Mouse (Mus musculus): ENCODE measurements around the gene Mrpl50. TPM values are rescaled to one million over a fixed set of nuclear protein-coding genes. Genes with fewer than 3 reads are reported as not detected.

Mrpl50 gene
- polyA plus RNA-seq, 1 experiment from 2014 or later: 93.6 TPM

- no peak for ATAC-seq (ENCODE audit: insufficient number of reproducible peaks, insufficient read depth, low FRiP score, low read depth)
- no peak overlapping the region for H3K4me2 ChIP-seq (replicated peaks; ENCODE audit: low read depth, low read length)
- WGBS: 71% methylated on average over 6 of the region's 6 CpGs
Measured at GRCm38 (mm10) chr4:49546873-49547543, 26.1 kb upstream of the Mrpl50 start.

GRCm38 (mm10) chr4:49546026-49546425 is 25.1 kb upstream of the Mrpl50 start:
- Histone ChIP-seq H3K4me3 (ENCODE audit: low read depth, low read length) (no peak overlapping the region), H3K27ac (ENCODE audit: low read length) (no peak overlapping the region), H3K9me3 (ENCODE audit: control insufficient read depth, low read depth, low read length) (no peaks in the 10 kb centered on the region), H3K27me3 (ENCODE audit: control insufficient read depth, insufficient read depth, low read length) (no peaks in the 10 kb centered on the region), H3K36me3 (ENCODE audit: control insufficient read depth, insufficient read depth, low read length) (no peaks in the 10 kb centered on the region), H3K9ac (replicated peaks; ENCODE audit: low read depth, low read length) (no peak overlapping the region), H3K4me1 (ENCODE audit: control insufficient read depth, insufficient read depth, low read length) (no peaks in the 10 kb centered on the region), H3K4me2 (replicated peaks; ENCODE audit: low read depth, low read length) (no peak overlapping the region)
- ATAC-seq (ENCODE audit: insufficient number of reproducible peaks, insufficient read depth, low FRiP score, low read depth): no peak
- 80% methylated on average over 2 of the region's 2 CpGs for WGBS

More at GRCm38 (mm10) chr4:49546873-49547543, 26.1 kb upstream of the Mrpl50 start:
- no peaks in the 10 kb centered on the region for H3K27me3 ChIP-seq (ENCODE audit: control insufficient read depth, insufficient read depth, low read length)
- H3K9ac ChIP-seq (replicated peaks; ENCODE audit: low read depth, low read length): no peak overlapping the region
- H3K4me1 ChIP-seq (ENCODE audit: control insufficient read depth, insufficient read depth, low read length): no peaks in the 10 kb centered on the region
- H3K36me3 ChIP-seq (ENCODE audit: control insufficient read depth, insufficient read depth, low read length): no peaks in the 10 kb centered on the region
- no peaks in the 10 kb centered on the region for H3K9me3 ChIP-seq (ENCODE audit: control insufficient read depth, low read depth, low read length)
- H3K4me3 ChIP-seq (ENCODE audit: low read depth, low read length): no peak overlapping the region
- no peak overlapping the region for H3K27ac ChIP-seq (ENCODE audit: low read length)

DNA sequence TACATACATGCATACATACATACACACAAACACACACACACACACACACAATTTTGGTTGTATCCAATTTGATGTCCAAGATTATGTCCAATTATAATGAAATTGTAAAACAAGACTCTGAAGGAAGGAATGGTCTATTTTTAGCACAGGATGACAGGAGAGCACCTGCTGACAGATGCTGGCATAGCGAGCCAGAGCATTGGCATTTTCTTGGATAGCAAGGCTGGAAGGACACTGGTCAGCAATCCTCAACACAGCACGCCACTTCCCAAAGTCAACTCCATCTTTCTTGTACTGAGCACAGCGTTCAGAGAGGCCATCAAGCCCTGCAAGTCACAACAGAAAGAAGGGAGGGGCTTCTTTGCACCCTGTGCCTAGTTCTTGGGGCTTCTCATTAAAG is 20.1 kb upstream of the Mrpl50 start:
- no peak for ATAC-seq (ENCODE audit: insufficient number of reproducible peaks, insufficient read depth, low FRiP score, low read depth)
- WGBS: 76% methylated on average over 3 of the region's 3 CpGs

DNA sequence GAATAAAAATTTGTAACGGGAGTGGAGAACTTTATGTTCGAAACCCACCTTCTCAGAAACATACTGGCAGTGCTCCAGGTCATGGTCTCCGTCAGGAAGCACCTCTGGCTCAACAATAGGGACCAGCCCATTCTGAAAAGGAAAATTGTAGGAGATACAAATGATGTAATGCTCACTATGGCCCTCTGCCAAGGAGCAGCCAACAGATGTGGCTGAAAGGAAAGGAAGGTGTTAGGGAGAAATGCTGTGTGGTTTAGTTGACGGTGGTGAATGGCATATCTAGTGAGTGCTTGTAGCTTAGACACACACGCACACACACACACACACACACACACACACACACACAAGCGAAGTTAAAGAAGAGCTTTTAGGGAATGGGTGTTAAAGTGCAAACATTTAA is 18.8 kb upstream of the Mrpl50 start:
- no peak overlapping the region for H3K27ac ChIP-seq (ENCODE audit: low read length)
- no peaks in the 10 kb centered on the region for H3K4me1 ChIP-seq (ENCODE audit: control insufficient read depth, insufficient read depth, low read length)
- ATAC-seq (ENCODE audit: insufficient number of reproducible peaks, insufficient read depth, low FRiP score, low read depth): no peak
- H3K36me3 ChIP-seq (ENCODE audit: control insufficient read depth, insufficient read depth, low read length): no peaks in the 10 kb centered on the region
- H3K9me3 ChIP-seq (ENCODE audit: control insufficient read depth, low read depth, low read length): no peaks in the 10 kb centered on the region
- H3K27me3 ChIP-seq (ENCODE audit: control insufficient read depth, insufficient read depth, low read length): no peaks in the 10 kb centered on the region
- WGBS: 52% methylated on average over 6 of the region's 6 CpGs
- H3K4me3 ChIP-seq (ENCODE audit: low read depth, low read length): no peak overlapping the region
- H3K9ac ChIP-seq (replicated peaks; ENCODE audit: low read depth, low read length): no peak overlapping the region
- no peak overlapping the region for H3K4me2 ChIP-seq (replicated peaks; ENCODE audit: low read depth, low read length)

More for the DNA sequence above, 20.1 kb upstream of the Mrpl50 start:
- no peak overlapping the region for H3K4me2 ChIP-seq (replicated peaks; ENCODE audit: low read depth, low read length)
- H3K4me1 ChIP-seq (ENCODE audit: control insufficient read depth, insufficient read depth, low read length): no peaks in the 10 kb centered on the region
- no peaks in the 10 kb centered on the region for H3K27me3 ChIP-seq (ENCODE audit: control insufficient read depth, insufficient read depth, low read length)
- H3K27ac ChIP-seq (ENCODE audit: low read length): no peak overlapping the region
- H3K36me3 ChIP-seq (ENCODE audit: control insufficient read depth, insufficient read depth, low read length): no peaks in the 10 kb centered on the region
- H3K9me3 ChIP-seq (ENCODE audit: control insufficient read depth, low read depth, low read length): no peaks in the 10 kb centered on the region
- H3K9ac ChIP-seq (replicated peaks; ENCODE audit: low read depth, low read length): no peak overlapping the region
- H3K4me3 ChIP-seq (ENCODE audit: low read depth, low read length): no peak overlapping the region

- H3K27ac ChIP-seq (ENCODE audit: low read length): no peak overlapping the region
- H3K4me2 ChIP-seq (replicated peaks; ENCODE audit: low read depth, low read length): no peak overlapping the region
- no peaks in the 10 kb centered on the region for H3K4me1 ChIP-seq (ENCODE audit: control insufficient read depth, insufficient read depth, low read length)
- no peaks in the 10 kb centered on the region for H3K36me3 ChIP-seq (ENCODE audit: control insufficient read depth, insufficient read depth, low read length)
- H3K9me3 ChIP-seq (ENCODE audit: control insufficient read depth, low read depth, low read length): no peaks in the 10 kb centered on the region
- no peaks in the 10 kb centered on the region for H3K27me3 ChIP-seq (ENCODE audit: control insufficient read depth, insufficient read depth, low read length)
- ATAC-seq (ENCODE audit: insufficient number of reproducible peaks, insufficient read depth, low FRiP score, low read depth): no peak
- 83% methylated on average over 4 of the region's 4 CpGs for WGBS
- H3K9ac ChIP-seq (replicated peaks; ENCODE audit: low read depth, low read length): no peak overlapping the region
- no peak overlapping the region for H3K4me3 ChIP-seq (ENCODE audit: low read depth, low read length)
Measured at GRCm38 (mm10) chr4:49536671-49537070, 15.8 kb upstream of the Mrpl50 start.

- H3K27me3 ChIP-seq (ENCODE audit: control insufficient read depth, insufficient read depth, low read length): no peaks in the 10 kb centered on the region
- no peak overlapping the region for H3K4me2 ChIP-seq (replicated peaks; ENCODE audit: low read depth, low read length)
- no peaks in the 10 kb centered on the region for H3K9me3 ChIP-seq (ENCODE audit: control insufficient read depth, low read depth, low read length)
- H3K36me3 ChIP-seq (ENCODE audit: control insufficient read depth, insufficient read depth, low read length): no peaks in the 10 kb centered on the region
- no peak overlapping the region for H3K9ac ChIP-seq (replicated peaks; ENCODE audit: low read depth, low read length)
- no peak overlapping the region for H3K4me3 ChIP-seq (ENCODE audit: low read depth, low read length)
- no peak for ATAC-seq (ENCODE audit: insufficient number of reproducible peaks, insufficient read depth, low FRiP score, low read depth)
- H3K4me1 ChIP-seq (ENCODE audit: control insufficient read depth, insufficient read depth, low read length): no peaks in the 10 kb centered on the region
- H3K27ac ChIP-seq (ENCODE audit: low read length): no peak overlapping the region
- WGBS: 88% methylated on average over 4 of the region's 4 CpGs
Measured at GRCm38 (mm10) chr4:49535675-49536294, 14.9 kb upstream of the Mrpl50 start.

DNA sequence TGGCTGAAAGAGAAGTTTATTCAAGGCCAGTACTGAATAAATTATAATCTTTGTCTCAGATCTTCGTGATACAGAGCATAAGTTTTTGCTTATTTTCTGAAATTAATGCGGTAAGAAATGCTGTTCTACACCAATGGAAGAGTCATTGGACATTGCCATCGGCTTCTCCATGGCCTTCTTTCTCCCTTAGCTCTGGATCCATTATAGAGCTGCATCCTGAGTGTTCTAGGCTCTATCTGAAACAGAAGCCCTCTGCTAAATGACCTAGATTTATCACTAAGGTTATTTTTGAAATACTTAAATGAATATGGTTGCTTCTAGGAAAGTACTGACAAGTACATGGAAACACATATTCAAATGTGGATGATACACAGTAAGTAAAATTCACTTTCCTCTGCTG is 14.1 kb upstream of the Mrpl50 start:
- no peak overlapping the region for H3K27ac ChIP-seq (ENCODE audit: low read length)
- no peak overlapping the region for H3K4me3 ChIP-seq (ENCODE audit: low read depth, low read length)
- H3K4me2 ChIP-seq (replicated peaks; ENCODE audit: low read depth, low read length): no peak overlapping the region
- H3K9ac ChIP-seq (replicated peaks; ENCODE audit: low read depth, low read length): no peak overlapping the region
- peaks cover 2% of the 10 kb centered on the region; the same call in 1 of the 2 replicates for H3K36me3 ChIP-seq (ENCODE audit: control insufficient read depth, insufficient read depth, low read length)
- ATAC-seq (ENCODE audit: insufficient number of reproducible peaks, insufficient read depth, low FRiP score, low read depth): no peak
- H3K27me3 ChIP-seq (ENCODE audit: control insufficient read depth, insufficient read depth, low read length): no peaks in the 10 kb centered on the region
- no peaks in the 10 kb centered on the region for H3K9me3 ChIP-seq (ENCODE audit: control insufficient read depth, low read depth, low read length)
- H3K4me1 ChIP-seq (ENCODE audit: control insufficient read depth, insufficient read depth, low read length): no peaks in the 10 kb centered on the region
- 87% methylated on average over 3 of the region's 3 CpGs for WGBS

- no peaks in the 10 kb centered on the region for H3K36me3 ChIP-seq (ENCODE audit: control insufficient read depth, insufficient read depth, low read length)
- H3K27ac ChIP-seq (ENCODE audit: low read length): no peak overlapping the region
- H3K27me3 ChIP-seq (ENCODE audit: control insufficient read depth, insufficient read depth, low read length): no peaks in the 10 kb centered on the region
- H3K4me1 ChIP-seq (ENCODE audit: control insufficient read depth, insufficient read depth, low read length): peaks cover 5% of the 10 kb centered on the region; the same call in 1 of the 2 replicates
- H3K9me3 ChIP-seq (ENCODE audit: control insufficient read depth, low read depth, low read length): no peaks in the 10 kb centered on the region
- H3K4me2 ChIP-seq (replicated peaks; ENCODE audit: low read depth, low read length): no peak overlapping the region
- no peak overlapping the region for H3K4me3 ChIP-seq (ENCODE audit: low read depth, low read length)
- 75% methylated on average over 9 of the region's 9 CpGs for WGBS
- H3K9ac ChIP-seq (replicated peaks; ENCODE audit: low read depth, low read length): no peak overlapping the region
- no peak for ATAC-seq (ENCODE audit: insufficient number of reproducible peaks, insufficient read depth, low FRiP score, low read depth)
Measured at GRCm38 (mm10) chr4:49522576-49522975, 1.7 kb upstream of the Mrpl50 start.
